Mouse (Mus musculus): ENCODE data around the gene Olfr370. TPM values are rescaled to one million over a fixed set of nuclear protein-coding genes. Genes with fewer than 3 reads are reported as not detected.
A peak's percentile ranks its signal among the peaks of the same experiment; 100 is the strongest.
"Not testable (repeated sequence)": the region's sequence is repeated elsewhere in the genome, so short reads cannot be mapped to it uniquely, and the experiment has no call there.

The Olfr370 gene
- polyA plus RNA-seq, 2 experiments: not detected

DNA sequence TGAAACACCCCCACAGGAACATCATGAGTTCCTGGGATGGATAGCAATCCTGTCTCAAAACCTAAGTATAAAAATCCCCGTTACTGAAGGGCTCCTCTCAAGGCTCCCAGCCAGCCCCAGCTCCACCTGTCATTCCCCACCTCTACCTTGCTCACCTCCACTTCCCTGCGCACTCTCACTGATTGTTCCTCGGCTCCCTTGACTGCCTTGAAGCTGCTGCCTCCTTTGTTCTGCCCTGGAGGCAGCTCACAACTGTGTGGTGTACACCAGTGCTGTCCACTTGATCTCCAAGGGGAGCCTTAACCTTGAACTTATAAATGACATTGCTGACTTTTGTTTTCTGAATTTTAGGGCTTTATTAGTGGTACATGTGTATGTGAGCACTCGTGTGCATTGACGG lies 32.5 kb downstream of the Olfr370 start:
- Histone ChIP-seq H3K27ac (replicated peaks; ENCODE audit: low read depth, low read length) (no peak overlapping the region), H3K4me2 (replicated peaks; ENCODE audit: low read depth, low read length, severe bottlenecking) (no peak overlapping the region; the same call in 1 of the 2 replicates), H3K4me1 (ENCODE audit: control insufficient read depth, insufficient read depth, low read length) (peaks cover 9% of the 10 kb centered on the region), H3K9ac (ENCODE audit: low read depth, low read length, severe bottlenecking) (0 out of 2 replicates have a peak overlapping the region, but pooled peaks have one; percentile 12), H3K27me3 (ENCODE audit: control insufficient read depth, insufficient read depth, low read length) (no peaks in the 10 kb centered on the region), H3K36me3 (ENCODE audit: control insufficient read depth, insufficient read depth, low read length) (peaks cover 38% of the 10 kb centered on the region), H3K4me3 (replicated peaks; ENCODE audit: low read length) (no peak overlapping the region), H3K9me3 (ENCODE audit: control insufficient read depth, low read length) (no peaks in the 10 kb centered on the region)
- DNase-seq (ENCODE audit: low spot score) (no peak), ATAC-seq (ENCODE audit: low FRiP score, low read depth) (no peak)
- WGBS: 68% methylated on average over 5 of the region's 5 CpGs
- TF ChIP-seq POLR2A (IDR thresholded peaks at IDR 0.05; ENCODE audit: borderline replicate concordance, extremely low read depth, insufficient read depth, insufficient read length): no peak

- H3K9me3 ChIP-seq (ENCODE audit: control insufficient read depth, low read length): no peaks in the 10 kb centered on the region
- no peak overlapping the region for H3K9ac ChIP-seq (ENCODE audit: low read depth, low read length, severe bottlenecking)
- peaks cover 9% of the 10 kb centered on the region for H3K4me1 ChIP-seq (ENCODE audit: control insufficient read depth, insufficient read depth, low read length)
- no peak for DNase-seq (ENCODE audit: low spot score)
- no peak overlapping the region for H3K4me3 ChIP-seq (replicated peaks; ENCODE audit: low read length)
- TF ChIP-seq POLR2A (IDR thresholded peaks at IDR 0.05; ENCODE audit: borderline replicate concordance, extremely low read depth, insufficient read depth, insufficient read length): no peak
- WGBS: 75% methylated on average over 5 of the region's 5 CpGs
- H3K4me2 ChIP-seq (replicated peaks; ENCODE audit: low read depth, low read length, severe bottlenecking): no peak overlapping the region
- H3K27ac ChIP-seq (replicated peaks; ENCODE audit: low read depth, low read length): no peak overlapping the region
- H3K36me3 ChIP-seq (ENCODE audit: control insufficient read depth, insufficient read depth, low read length): peaks cover 44% of the 10 kb centered on the region
- H3K27me3 ChIP-seq (ENCODE audit: control insufficient read depth, insufficient read depth, low read length): no peaks in the 10 kb centered on the region
- no peak for ATAC-seq (ENCODE audit: low FRiP score, low read depth)
Measured at GRCm38 (mm10) chr8:83568755-83569154, 33.2 kb downstream of the Olfr370 start.

DNA sequence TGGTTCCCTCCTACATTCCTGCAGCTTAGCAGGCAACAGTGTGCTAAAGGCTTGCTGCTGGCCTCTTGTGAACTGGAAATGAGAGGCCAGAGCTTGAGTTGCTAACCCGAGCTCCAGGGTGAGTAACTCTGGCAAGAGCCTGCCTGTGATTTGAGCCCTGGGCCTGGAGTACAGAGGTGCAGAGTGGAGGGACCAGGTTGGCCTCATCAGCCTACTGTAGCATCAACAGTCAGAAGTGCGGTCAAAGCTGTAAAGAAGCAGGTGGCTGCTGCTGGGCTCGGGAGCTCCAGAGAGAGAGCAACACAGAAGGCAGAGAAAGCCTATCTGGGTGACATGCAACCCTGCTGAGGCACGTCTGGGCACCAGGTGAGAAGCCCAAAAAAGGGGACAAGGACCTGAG lies 33.6 kb downstream of the Olfr370 start:
- no peak overlapping the region for H3K27ac ChIP-seq (replicated peaks; ENCODE audit: low read depth, low read length)
- DNase-seq (ENCODE audit: low spot score) (no peak), ATAC-seq (ENCODE audit: low FRiP score, low read depth) (no peak)
- no peak overlapping the region for H3K4me3 ChIP-seq (replicated peaks; ENCODE audit: low read length)
- no peaks in the 10 kb centered on the region for H3K9me3 ChIP-seq (ENCODE audit: control insufficient read depth, low read length)
- peaks cover 9% of the 10 kb centered on the region for H3K4me1 ChIP-seq (ENCODE audit: control insufficient read depth, insufficient read depth, low read length)
- TF ChIP-seq POLR2A (IDR thresholded peaks at IDR 0.05; ENCODE audit: borderline replicate concordance, extremely low read depth, insufficient read depth, insufficient read length): no peak
- H3K9ac ChIP-seq (ENCODE audit: low read depth, low read length, severe bottlenecking): no peak overlapping the region
- no peaks in the 10 kb centered on the region for H3K27me3 ChIP-seq (ENCODE audit: control insufficient read depth, insufficient read depth, low read length)
- no peak overlapping the region for H3K4me2 ChIP-seq (replicated peaks; ENCODE audit: low read depth, low read length, severe bottlenecking)
- peaks cover 48% of the 10 kb centered on the region for H3K36me3 ChIP-seq (ENCODE audit: control insufficient read depth, insufficient read depth, low read length)
- 73% methylated on average over 4 of the region's 4 CpGs for WGBS

- peaks cover 12% of the 10 kb centered on the region for H3K4me1 ChIP-seq (ENCODE audit: control insufficient read depth, insufficient read depth, low read length)
- no peak overlapping the region for H3K4me3 ChIP-seq (replicated peaks; ENCODE audit: low read length)
- no peak for TF ChIP-seq POLR2A (IDR thresholded peaks at IDR 0.05; ENCODE audit: borderline replicate concordance, extremely low read depth, insufficient read depth, insufficient read length)
- 83% methylated on average over 15 of the region's 15 CpGs for WGBS
- no peaks in the 10 kb centered on the region for H3K9me3 ChIP-seq (ENCODE audit: control insufficient read depth, low read length)
- DNase-seq (ENCODE audit: low spot score) (no peak), ATAC-seq (ENCODE audit: low FRiP score, low read depth) (no peak)
- H3K27ac ChIP-seq (replicated peaks; ENCODE audit: low read depth, low read length): no peak overlapping the region
- H3K27me3 ChIP-seq (ENCODE audit: control insufficient read depth, insufficient read depth, low read length): no peaks in the 10 kb centered on the region
- no peak overlapping the region for H3K9ac ChIP-seq (ENCODE audit: low read depth, low read length, severe bottlenecking)
- peaks cover 49% of the 10 kb centered on the region for H3K36me3 ChIP-seq (ENCODE audit: control insufficient read depth, insufficient read depth, low read length)
- H3K4me2 ChIP-seq (replicated peaks; ENCODE audit: low read depth, low read length, severe bottlenecking): no peak overlapping the region
Measured at GRCm38 (mm10) chr8:83570272-83571000, 34.9 kb downstream of the Olfr370 start.

GRCm38 (mm10) chr8:83571001-83571340 lies 35.4 kb downstream of the Olfr370 start:
- H3K9me3 ChIP-seq (ENCODE audit: control insufficient read depth, low read length); H3K9ac ChIP-seq (ENCODE audit: low read depth, low read length, severe bottlenecking); H3K27ac ChIP-seq (replicated peaks; ENCODE audit: low read depth, low read length); H3K27me3 ChIP-seq (ENCODE audit: control insufficient read depth, insufficient read depth, low read length); H3K4me3 ChIP-seq (replicated peaks; ENCODE audit: low read length); H3K4me2 ChIP-seq (replicated peaks; ENCODE audit: low read depth, low read length, severe bottlenecking); DNase-seq (ENCODE audit: low spot score); ATAC-seq (ENCODE audit: low FRiP score, low read depth): not testable (repeated sequence)
- H3K36me3 ChIP-seq (ENCODE audit: control insufficient read depth, insufficient read depth, low read length): peaks cover 49% of the 10 kb centered on the region
- peaks cover 16% of the 10 kb centered on the region for H3K4me1 ChIP-seq (ENCODE audit: control insufficient read depth, insufficient read depth, low read length)
- 96% methylated on average over 4 of the region's 7 CpGs for WGBS
